Mouse (Mus musculus) embryonic fibroblast, embryonic 13.5 days (primary cell): ENCODE measurements around the gene Nes.

ENCODE experiments used
- CTCF ChIP-seq: IDR thresholded peaks from 2 replicates; pipeline ENCODE4 v1.5.1; 2011; ENCODE audit warnings: mild to moderate bottlenecking, control low read depth, low read length, moderate library complexity, borderline replicate concordance; ENCODE audit not compliant: insufficient read depth
- POLR2A ChIP-seq: IDR thresholded peaks from 2 replicates; pipeline ENCODE4 v1.6.1; 2011; ENCODE audit warnings: low read depth, mild to moderate bottlenecking, control low read depth, low read length, moderate library complexity

- TF ChIP-seq POLR2A: peak; percentile 70
- peak; percentile 81 for TF ChIP-seq CTCF
Observed at GRCm38 (mm10) chr3:87960586-87961191, 10.2 kb upstream of the Nes start.
